Mouse (Mus musculus) CH12.LX (cell line): ENCODE results near the gene Syt6.

Source experiments
- CTCF ChIP-seq, 2 experiments: IDR thresholded peaks in 1 of 2; conservative IDR thresholded peaks in 1 of 2; 2 replicates each; pipeline ENCODE4 v1.5.1; 2011 to 2012; ENCODE audit warnings: low read depth in 2 of 2, low read length in 2 of 2, improper control_type of control experiment in 1 of 2, inconsistent platforms in 1 of 2, mild to moderate bottlenecking in 1 of 2, moderate library complexity in 1 of 2
- ELF1 ChIP-seq: IDR thresholded peaks from 2 replicates; pipeline ENCODE4 v1.6.1; 2014; ENCODE audit warnings: low read depth, mild to moderate bottlenecking, inconsistent platforms, low read length, improper control_type of control experiment
- GABPA ChIP-seq: IDR thresholded peaks from 2 replicates; pipeline ENCODE4 v1.6.1; 2012; ENCODE audit warnings: low read depth, low read length, improper control_type of control experiment, inconsistent platforms; ENCODE audit not compliant: insufficient replicate concordance
- PAX5 ChIP-seq: IDR thresholded peaks from 2 replicates; pipeline ENCODE4 v1.6.1; 2012; ENCODE audit warnings: low read length, inconsistent platforms, mixed read lengths

DNA sequence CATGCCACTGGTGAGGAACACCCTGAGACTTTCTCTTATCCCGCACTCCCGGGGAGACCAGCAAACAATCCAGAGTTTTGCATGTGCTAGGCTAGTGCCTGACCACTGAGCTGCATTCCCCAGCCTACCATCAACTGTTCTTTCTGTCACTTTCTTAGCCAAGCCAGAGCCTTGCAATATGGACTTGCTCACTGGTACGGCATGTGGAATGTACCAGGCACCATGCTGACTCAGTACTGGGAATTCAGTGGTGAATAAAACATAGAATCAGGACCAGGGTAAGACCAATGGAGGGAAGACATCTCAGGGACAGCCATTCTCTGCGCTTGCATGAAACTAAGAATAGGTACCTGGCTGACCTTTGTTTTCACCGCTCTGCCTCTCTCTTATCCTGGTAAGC lies 35.2 kb downstream of the Syt6 start:
- TF ChIP-seq CTCF (conservative IDR thresholded peaks at IDR 0.05 in 1 of 2, IDR thresholded peaks at IDR 0.05 in 1 of 2; ENCODE audit: low read depth in 2 of 2, low read length in 2 of 2) (no peak), PAX5 (no peak), GABPA (no peak), ELF1 (no peak)
